Mouse (Mus musculus) kidney, adult 2 months (tissue): Measurements from ENCODE around the gene Pds5b. TPM values are rescaled to one million over a fixed set of nuclear protein-coding genes. Genes with fewer than 3 reads are reported as not detected.
"Not testable (repeated sequence)": the region's sequence is repeated elsewhere in the genome, so short reads cannot be mapped to it uniquely, and the experiment has no call there.

Experiments used
- DNase-seq: peaks from one replicate; pipeline ENCODE4 v3.0.0; 2021
- H3K27ac ChIP-seq: fragments of 200-500 bp; 2 replicates; pipeline ENCODE4 v1.5.1; 2012; ENCODE audit warnings: low read depth, low read length, control low read depth, inconsistent platforms; ENCODE audit not compliant: insufficient read depth
- H3K27me3 ChIP-seq: fragments of 200-500 bp; replicated peaks from 2 replicates; pipeline ENCODE4 v1.6.1; 2012; ENCODE audit warnings: mild to moderate bottlenecking, moderate library complexity, low read length, inconsistent platforms; ENCODE audit not compliant: control insufficient read depth, insufficient read depth
- H3K36me3 ChIP-seq: fragments of 200-500 bp; 2 replicates; pipeline ENCODE4 v1.6.1; 2012; ENCODE audit warnings: mild to moderate bottlenecking, moderate library complexity, low read length, inconsistent platforms; ENCODE audit not compliant: control insufficient read depth, insufficient read depth
- H3K4me1 ChIP-seq: fragments of 200-500 bp; 2 replicates; pipeline ENCODE4 v1.6.1; 2011; ENCODE audit warnings: low read length; ENCODE audit not compliant: control insufficient read depth, insufficient read depth
- H3K4me3 ChIP-seq: fragments of 200-500 bp; 2 replicates; pipeline ENCODE4 v1.5.1; 2011; ENCODE audit warnings: mild to moderate bottlenecking, low read depth, low read length, control low read depth; ENCODE audit not compliant: insufficient read depth
- CTCF ChIP-seq: fragments of 200-500 bp; conservative IDR thresholded peaks from 2 replicates; pipeline ENCODE4 v1.5.1; 2011; ENCODE audit warnings: low read depth, mild to moderate bottlenecking, control low read depth, low read length, moderate library complexity, mixed read lengths; ENCODE audit not compliant: insufficient read depth, insufficient read length
- POLR2A ChIP-seq: fragments of 200-500 bp; IDR thresholded peaks from one replicate; pipeline ENCODE4 v1.6.1; 2011; ENCODE audit warnings: low read depth, low read length, control low read depth
- WGBS: fragments of 180-500 bp; shearing (Covaris S2); methylation state at CpG from one replicate; pipeline ENCODE4 v1.1.7; 2018; 5-methylcytosine and 5-hydroxymethylcytosine counted together
- polyA plus RNA-seq: library from polyadenylated mRNA; depleted of rRNA; stranded (reverse); fragments of >200 nt; gene quantifications from 2 replicates; pipeline ENCODE4 v1.2.3, GENCODE M21; 2012

The Pds5b gene
- polyA plus RNA-seq, 1 experiment, result 5.0 TPM

- TF ChIP-seq CTCF (no peak), POLR2A (no peak)
- peak; percentile 71 for DNase-seq
- Histone ChIP-seq H3K4me3 (no peak overlapping the region), H3K27me3 (no peaks in the 10 kb centered on the region), H3K4me1 (no peaks in the 10 kb centered on the region), H3K27ac (no peak overlapping the region), H3K36me3 (no peaks in the 10 kb centered on the region)
- 33% methylated on average over 2 of the region's 2 CpGs for WGBS
Measured at GRCm38 (mm10) chr5:150702714-150703113, 29.2 kb downstream of the Pds5b start.

GRCm38 (mm10) chr5:150706651-150707050 lies 33.1 kb downstream of the Pds5b start:
- 90% methylated on average over 1 of the region's 1 CpGs for WGBS
- not testable (repeated sequence) for H3K4me3 ChIP-seq

GRCm38 (mm10) chr5:150707181-150707580 lies 33.6 kb downstream of the Pds5b start:
- not testable (repeated sequence) for H3K27ac ChIP-seq, H3K36me3 ChIP-seq, H3K27me3 ChIP-seq, H3K4me1 ChIP-seq, DNase-seq, H3K4me3 ChIP-seq
- WGBS, result 95% methylated on average over 3 of the region's 3 CpGs

More at GRCm38 (mm10) chr5:150706651-150707050, 33.1 kb downstream of the Pds5b start:
- H3K27ac ChIP-seq, H3K27me3 ChIP-seq, H3K36me3 ChIP-seq, DNase-seq, H3K4me1 ChIP-seq: not testable (repeated sequence)

GRCm38 (mm10) chr5:150711503-150711902 lies 38.0 kb downstream of the Pds5b start:
- WGBS, result 93% methylated on average over 4 of the region's 4 CpGs
- Histone ChIP-seq H3K36me3 (no peaks in the 10 kb centered on the region), H3K4me3 (no peak overlapping the region), H3K27me3 (no peaks in the 10 kb centered on the region), H3K27ac (no peak overlapping the region), H3K4me1 (no peaks in the 10 kb centered on the region)
- no peak for DNase-seq
- TF ChIP-seq POLR2A, result no peak
- TF ChIP-seq CTCF, result no peak

- TF ChIP-seq POLR2A (no peak), CTCF (no peak)
- no peak overlapping the region for H3K4me3 ChIP-seq
- no peak overlapping the region for H3K27ac ChIP-seq
- H3K36me3 ChIP-seq, result no peaks in the 10 kb centered on the region
- H3K4me1 ChIP-seq, result no peaks in the 10 kb centered on the region
- DNase-seq, result no peak
- no peaks in the 10 kb centered on the region for H3K27me3 ChIP-seq
Measured at GRCm38 (mm10) chr5:150713431-150713830, 39.9 kb downstream of the Pds5b start.

- WGBS, result 15% methylated on average over 4 of the region's 4 CpGs
- TF ChIP-seq CTCF (peak; percentile 65), POLR2A (no peak)
- no peaks in the 10 kb centered on the region for H3K27me3 ChIP-seq
- peak; percentile 56 for DNase-seq
- no peak overlapping the region for H3K4me3 ChIP-seq
- H3K27ac ChIP-seq, result no peak overlapping the region
- H3K36me3 ChIP-seq, result no peaks in the 10 kb centered on the region
- no peaks in the 10 kb centered on the region for H3K4me1 ChIP-seq
Measured at GRCm38 (mm10) chr5:150717775-150718174, 44.2 kb downstream of the Pds5b start.

- no peaks in the 10 kb centered on the region for H3K27me3 ChIP-seq
- no peak for TF ChIP-seq POLR2A
- no peak for TF ChIP-seq CTCF
- H3K36me3 ChIP-seq, result no peaks in the 10 kb centered on the region
- no peak overlapping the region for H3K27ac ChIP-seq
- H3K4me3 ChIP-seq, result no peak overlapping the region
- WGBS, result 100% methylated on average over 1 of the region's 1 CpGs
- no peaks in the 10 kb centered on the region for H3K4me1 ChIP-seq
- no peak for DNase-seq
Measured at GRCm38 (mm10) chr5:150724641-150725040, 51.1 kb downstream of the Pds5b start.

- H3K4me3 ChIP-seq, DNase-seq, H3K4me1 ChIP-seq, H3K27ac ChIP-seq, H3K27me3 ChIP-seq, H3K36me3 ChIP-seq: not testable (repeated sequence)
- WGBS, result 94% methylated on average over 3 of the region's 3 CpGs
Measured at GRCm38 (mm10) chr5:150737028-150737427, 63.5 kb downstream of the Pds5b start.
